Mouse (Mus musculus) C2C12 (cell line): ENCODE data around the gene Sult1c2. TPM values are rescaled to one million over a fixed set of nuclear protein-coding genes. Genes with fewer than 3 reads are reported as not detected.
"Not testable (repeated sequence)": the region's sequence is repeated elsewhere in the genome, so short reads cannot be mapped to it uniquely, and the experiment has no call there.

Source experiments
- H3K27me3 ChIP-seq: one replicate; pipeline ENCODE4 v1.6.1; 2011; ENCODE audit not compliant: control insufficient read depth, insufficient read depth, insufficient read length
- H3K36me3 ChIP-seq: one replicate; pipeline ENCODE4 v1.6.1; 2011; ENCODE audit not compliant: control insufficient read depth, insufficient read depth
- H3K4me3 ChIP-seq: one replicate; pipeline ENCODE4 v1.5.1; 2011; ENCODE audit warnings: mild to moderate bottlenecking, control low read depth; ENCODE audit not compliant: poor library complexity, insufficient read depth, severe bottlenecking
- H3K79me2 ChIP-seq: one replicate; pipeline ENCODE4 v1.6.1; 2011; ENCODE audit not compliant: control insufficient read depth, insufficient read depth
- H3K79me3 ChIP-seq: one replicate; pipeline ENCODE4 v1.6.1; 2011; ENCODE audit warnings: low read depth, control low read depth
- H3ac ChIP-seq: one replicate; pipeline ENCODE3; 2011; ENCODE audit warnings: low read depth; ENCODE audit not compliant: control insufficient read depth, insufficient read length
- CEBPB ChIP-seq: IDR thresholded peaks from one replicate; pipeline ENCODE4 v1.6.1; 2011; ENCODE audit warnings: low read depth, mild to moderate bottlenecking, control low read depth, moderate library complexity
- CTCF ChIP-seq: IDR thresholded peaks from one replicate; pipeline ENCODE4 v1.5.1; 2011; ENCODE audit not compliant: control insufficient read depth, insufficient read depth, insufficient read length
- FOSL1 ChIP-seq: IDR thresholded peaks from one replicate; pipeline ENCODE4 v1.8.0; 2011; ENCODE audit warnings: mild to moderate bottlenecking, low read length; ENCODE audit not compliant: poor library complexity, insufficient read depth, severe bottlenecking
- MAX ChIP-seq: IDR thresholded peaks from one replicate; pipeline ENCODE4 v1.6.1; 2011; ENCODE audit warnings: mild to moderate bottlenecking, control low read depth
- MYOD1 ChIP-seq: IDR thresholded peaks from one replicate; pipeline ENCODE4 v1.6.1; 2011; ENCODE audit warnings: low read depth; ENCODE audit not compliant: control insufficient read depth, insufficient read length
- MYOG ChIP-seq: IDR thresholded peaks from one replicate; pipeline ENCODE4 v1.6.1; 2011; ENCODE audit not compliant: control insufficient read depth, insufficient read length; ENCODE audit errors: extremely low read depth
- USF1 ChIP-seq: IDR thresholded peaks from one replicate; pipeline ENCODE4 v1.6.1; 2011; ENCODE audit warnings: low read depth, mild to moderate bottlenecking, control low read depth, moderate library complexity
- long read RNA-seq, 2 experiments: library from polyadenylated mRNA; unstranded; transcript quantifications; one replicate each; pipeline ENCODE4 v2.0.0; 2019 to 2020
- polyA plus RNA-seq: library from polyadenylated mRNA; unstranded; fragments of >200 nt; fragmentation: generic; extraction: Trizol; gene quantifications from one replicate; pipeline ENCODE4 v1.2.1, GENCODE M21; 2012; ENCODE audit warnings: missing spikeins

Gene Sult1c2
- polyA plus RNA-seq: not detected
- long read RNA-seq, experiment 1: 0 reads
- long read RNA-seq, experiment 2: 0 reads

DNA sequence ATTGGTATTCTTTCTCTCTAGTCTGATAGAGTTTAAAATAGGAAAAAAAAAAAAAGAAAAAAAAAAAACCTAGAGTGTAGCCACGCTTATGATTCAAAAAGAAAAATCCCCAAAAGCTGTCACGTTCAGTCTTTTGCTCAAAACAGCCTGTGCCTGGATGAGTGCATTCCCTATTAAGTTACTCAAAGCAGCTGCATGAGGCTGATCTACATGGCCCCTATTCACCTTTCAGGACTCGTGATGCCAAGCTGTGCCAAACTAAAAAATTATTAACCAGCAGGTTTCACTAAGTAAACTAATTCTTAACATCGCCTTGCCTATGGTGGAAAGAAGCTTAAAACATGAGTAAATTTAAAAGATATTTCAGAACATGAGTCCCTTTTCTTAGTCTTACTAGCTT lies at the start of gene Sult1c2:
Gene Sult1c2 (minus strand): TSS at position 134 of the 400 bp plus-strand sequence.
- Histone ChIP-seq H3K79me2 (no peaks in the 10 kb centered on the region), H3K4me3 (no peak within 1 kb of the TSS), H3K27me3 (no peaks in the 10 kb centered on the region), H3ac (no peak within 1 kb of the TSS), H3K79me3 (no peaks in the 10 kb centered on the region), H3K36me3 (no peaks in the 10 kb centered on the region)
- TF ChIP-seq MYOD1 (no peak), USF1 (no peak), FOSL1 (no peak), CEBPB (no peak), CTCF (no peak), MYOG (no peak), MAX (no peak)

DNA sequence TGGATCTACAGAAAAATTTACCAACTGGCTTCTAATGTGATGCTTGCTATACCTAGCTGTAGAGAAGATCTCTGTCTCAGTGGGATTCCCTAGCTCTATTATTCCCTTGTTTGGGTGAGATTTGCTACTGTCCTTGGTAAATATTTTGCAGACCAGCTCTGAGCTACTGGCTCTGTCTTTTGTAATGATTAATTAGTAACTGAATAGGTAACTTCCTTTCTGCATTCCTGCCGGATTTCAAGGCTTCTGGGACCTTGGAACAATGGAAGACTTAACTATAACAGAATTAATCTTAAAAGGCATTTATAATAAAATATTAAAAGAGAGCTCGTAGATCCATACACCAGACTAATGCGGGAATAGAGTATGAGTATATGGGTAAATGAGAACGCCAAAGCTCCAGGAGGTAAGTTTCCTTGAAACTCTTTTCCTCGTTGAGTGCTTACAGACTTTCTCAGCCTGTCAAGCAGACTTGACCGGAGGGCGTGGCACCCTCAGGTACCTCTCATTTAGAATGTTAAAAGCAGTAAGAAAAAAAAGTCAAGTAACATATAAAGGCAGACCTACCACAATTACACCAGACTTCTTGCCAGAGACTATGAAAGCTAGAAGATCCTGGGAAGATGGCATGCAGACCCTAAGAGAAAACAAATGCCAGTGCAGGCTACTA lies 33.0 kb upstream of the Sult1c2 start:
- not testable (repeated sequence) for H3ac ChIP-seq, H3K27me3 ChIP-seq, H3K79me2 ChIP-seq, H3K79me3 ChIP-seq, H3K4me3 ChIP-seq, H3K36me3 ChIP-seq

DNA sequence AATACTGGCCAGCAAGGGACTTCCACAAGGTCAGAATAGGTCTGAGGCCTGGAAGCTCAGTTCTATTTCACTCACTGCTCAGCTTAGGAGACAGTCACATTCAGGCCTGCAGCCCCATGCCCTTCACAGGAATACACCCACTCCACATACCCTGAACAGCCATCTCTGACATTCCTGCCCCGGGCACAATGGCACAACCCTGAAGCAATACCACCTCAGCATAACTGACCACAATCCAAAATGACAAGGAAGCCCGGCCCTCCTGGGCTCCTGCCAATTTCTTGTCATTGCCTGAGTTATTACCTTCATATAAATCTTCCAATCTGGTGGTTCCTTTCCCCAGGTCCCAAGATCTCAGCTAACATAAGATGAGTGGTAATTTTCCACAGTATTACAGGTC lies 28.3 kb upstream of the Sult1c2 start:
- no peaks in the 10 kb centered on the region for H3K79me2 ChIP-seq
- no peaks in the 10 kb centered on the region for H3K79me3 ChIP-seq
- H3K27me3 ChIP-seq: no peaks in the 10 kb centered on the region
- no peak overlapping the region for H3ac ChIP-seq
- H3K36me3 ChIP-seq: no peaks in the 10 kb centered on the region
- no peak for TF ChIP-seq USF1
- TF ChIP-seq MYOG: no peak
- no peak for TF ChIP-seq MYOD1
- TF ChIP-seq CEBPB: no peak
- TF ChIP-seq MAX: no peak
- no peak for TF ChIP-seq FOSL1
- no peak for TF ChIP-seq CTCF
- H3K4me3 ChIP-seq: no peak overlapping the region

DNA sequence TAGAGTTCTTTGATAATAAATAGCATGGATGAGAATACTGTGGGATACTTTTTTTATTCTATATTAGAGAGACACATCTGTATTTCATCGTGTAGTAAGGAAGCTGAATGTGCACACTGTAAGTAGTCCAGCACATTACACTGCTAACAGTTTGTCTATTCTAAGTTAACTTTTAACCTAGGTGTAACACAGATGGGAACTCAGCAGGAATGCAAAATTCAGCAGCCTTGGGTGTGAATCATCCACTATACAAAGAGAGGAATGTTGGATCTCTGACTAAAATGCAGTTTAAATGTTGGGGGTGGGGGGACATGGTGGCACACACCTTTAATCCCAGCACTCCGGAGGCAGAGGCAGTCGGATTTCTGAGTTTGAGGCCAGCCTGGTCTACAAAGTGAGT lies 26.1 kb upstream of the Sult1c2 start:
- Histone ChIP-seq H3K79me2 (no peaks in the 10 kb centered on the region), H3K4me3 (no peak overlapping the region), H3K36me3 (no peaks in the 10 kb centered on the region), H3K27me3 (no peaks in the 10 kb centered on the region), H3K79me3 (no peaks in the 10 kb centered on the region), H3ac (no peak overlapping the region)
- TF ChIP-seq MAX (no peak), USF1 (no peak), CEBPB (no peak), MYOG (no peak), CTCF (no peak)

DNA sequence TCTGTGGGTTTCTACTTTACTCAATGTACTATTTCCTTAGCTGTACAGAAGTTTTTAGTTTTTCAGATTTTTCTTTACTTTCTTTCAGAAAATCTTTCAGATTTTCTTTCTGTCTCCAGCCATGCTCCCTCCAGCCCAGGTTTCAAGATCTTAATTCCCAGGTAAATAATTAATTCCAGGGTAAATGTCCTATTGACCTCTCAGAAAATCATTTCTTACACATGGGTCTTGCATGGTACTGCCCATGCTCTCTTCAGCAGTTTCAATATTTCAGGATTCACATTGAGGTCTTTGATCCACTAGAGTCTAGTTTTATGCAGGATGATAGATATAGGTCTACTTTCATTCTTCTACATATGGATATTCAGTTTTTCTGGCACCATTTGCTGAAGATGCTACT lies 23.8 kb upstream of the Sult1c2 start:
- no peak for TF ChIP-seq CTCF
- TF ChIP-seq MAX: no peak
- no peak for TF ChIP-seq USF1
- no peak for TF ChIP-seq CEBPB
- no peak for TF ChIP-seq FOSL1
- TF ChIP-seq MYOD1: no peak
- no peak for TF ChIP-seq MYOG
- Histone ChIP-seq H3ac (no peak overlapping the region), H3K79me3 (no peaks in the 10 kb centered on the region), H3K27me3 (no peaks in the 10 kb centered on the region), H3K36me3 (no peaks in the 10 kb centered on the region), H3K79me2 (no peaks in the 10 kb centered on the region), H3K4me3 (no peak overlapping the region)

DNA sequence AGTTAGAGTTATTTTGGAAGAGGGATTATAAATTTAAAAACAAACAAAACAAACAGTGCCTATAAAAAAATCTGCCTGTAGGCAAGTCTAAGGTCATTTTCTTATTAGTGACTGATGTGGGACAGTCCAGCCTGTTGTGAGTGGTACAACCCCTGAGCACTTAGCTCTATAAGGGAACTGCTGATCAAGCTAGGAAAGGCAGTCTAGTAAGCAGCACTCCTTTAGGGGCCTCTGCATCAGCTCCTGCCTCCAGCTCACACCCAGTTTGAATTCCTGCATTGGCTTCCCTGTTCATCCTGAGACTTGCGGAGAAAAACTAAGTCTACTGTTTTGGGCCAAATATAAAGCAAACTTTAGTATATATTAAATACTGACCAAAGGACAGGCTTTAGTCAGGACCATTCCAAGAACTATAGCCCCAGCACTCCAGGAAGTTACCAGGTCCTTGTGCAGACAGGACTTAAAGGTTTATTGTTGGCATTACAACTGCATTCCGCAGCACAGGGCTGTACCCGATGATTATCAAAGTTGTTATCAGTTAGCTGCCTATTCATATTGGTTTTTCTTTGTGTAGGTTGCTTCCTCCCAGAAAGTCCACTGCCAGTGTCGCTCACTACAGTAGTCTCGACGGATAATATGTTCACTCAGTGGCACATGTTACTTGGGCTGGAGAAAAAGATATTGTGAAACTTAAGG lies 19.3 kb upstream of the Sult1c2 start:
- Histone ChIP-seq H3K79me2 (no peaks in the 10 kb centered on the region), H3K36me3 (no peaks in the 10 kb centered on the region), H3K27me3 (no peaks in the 10 kb centered on the region), H3K4me3 (no peak overlapping the region), H3ac (no peak overlapping the region), H3K79me3 (no peaks in the 10 kb centered on the region)
- TF ChIP-seq FOSL1 (no peak), CEBPB (no peak), MYOG (no peak), MYOD1 (no peak), USF1 (no peak), CTCF (no peak), MAX (no peak)
